Mouse (Mus musculus): ENCODE data around the gene Ctcf. TPM values are rescaled to one million over a fixed set of nuclear protein-coding genes. Genes with fewer than 3 reads are reported as not detected.
A peak's percentile ranks its signal among the peaks of the same experiment; 100 is the strongest.

Ctcf gene
- polyA plus RNA-seq, 1 experiment from 2014 or later = 157 TPM

DNA sequence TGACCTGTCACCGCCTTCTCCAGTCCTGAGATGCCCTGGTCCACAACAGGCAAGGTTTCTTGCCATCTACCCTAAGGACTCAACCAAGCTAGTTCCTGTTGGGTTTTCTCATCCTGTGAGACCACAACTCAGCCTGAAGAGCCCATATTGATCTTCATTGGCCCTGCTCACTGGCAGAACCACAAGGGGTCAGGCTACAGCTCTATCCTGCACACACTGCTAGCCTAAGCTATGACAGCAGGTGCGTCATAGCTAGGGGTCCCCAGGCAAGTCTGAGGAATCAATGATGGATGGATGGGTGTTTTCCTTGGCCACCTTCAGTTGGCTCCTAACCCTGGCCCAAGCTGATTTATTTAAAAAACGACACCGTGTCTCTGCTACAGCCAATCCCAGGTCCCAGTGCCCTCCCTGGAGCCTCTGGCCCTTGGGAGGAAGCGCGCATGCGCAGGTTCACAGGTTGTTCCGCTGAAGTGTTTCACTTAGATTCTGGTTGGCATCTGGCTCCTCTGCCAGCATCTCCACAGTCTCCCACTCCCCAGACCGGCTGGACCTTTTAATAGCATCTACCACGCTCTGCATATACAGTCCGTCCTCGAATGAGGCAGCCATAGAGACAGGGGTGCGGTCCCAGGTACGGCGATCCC is 80.1 kb downstream of the Ctcf start:
- no peak overlapping the region for H3K27ac ChIP-seq
- H3K9me3 ChIP-seq (replicated peaks) = no peaks in the 10 kb centered on the region
- H3K4me3 ChIP-seq = no peak overlapping the region
- H3K36me3 ChIP-seq = peaks cover 36% of the 10 kb centered on the region
- no peak for DNase-seq (ENCODE audit: low spot score)
- no peaks in the 10 kb centered on the region for H3K27me3 ChIP-seq (ENCODE audit: low read depth, poor library complexity, severe bottlenecking)
- WGBS = 91% methylated on average over 15 of the region's 15 CpGs
- 0 out of 2 replicates have a peak, but pooled peaks cover 4% of the 10 kb centered on the region for H3K4me1 ChIP-seq

DNA sequence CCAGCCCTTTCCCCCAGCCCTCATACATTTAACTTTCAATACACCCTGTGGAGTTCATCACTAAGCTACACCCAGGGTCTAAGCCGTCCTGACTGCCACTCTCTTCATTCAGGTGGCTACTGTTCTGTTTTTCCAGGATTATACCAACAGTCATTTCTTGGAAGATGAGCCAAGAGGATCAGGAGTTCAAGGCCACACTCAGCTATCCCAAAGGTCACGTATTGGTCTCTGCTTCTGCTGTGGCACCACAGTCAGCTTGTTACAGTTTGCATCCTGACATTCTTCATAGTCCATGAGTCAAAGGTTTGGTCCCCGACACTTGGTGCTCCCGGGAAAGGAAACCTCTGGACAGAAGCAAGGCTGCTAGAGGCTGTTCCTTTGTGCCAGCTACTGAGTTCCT is 83.3 kb downstream of the Ctcf start:
- WGBS = 86% methylated on average over 4 of the region's 4 CpGs
- Histone ChIP-seq H3K27ac (no peak overlapping the region), H3K27me3 (ENCODE audit: low read depth, poor library complexity, severe bottlenecking) (no peaks in the 10 kb centered on the region), H3K4me1 (0 out of 2 replicates have a peak, but pooled peaks cover under 1% of the 10 kb centered on the region), H3K4me3 (no peak overlapping the region), H3K36me3 (peaks cover 53% of the 10 kb centered on the region), H3K9me3 (replicated peaks) (no peaks in the 10 kb centered on the region)
- no peak for DNase-seq (ENCODE audit: low spot score)

DNA sequence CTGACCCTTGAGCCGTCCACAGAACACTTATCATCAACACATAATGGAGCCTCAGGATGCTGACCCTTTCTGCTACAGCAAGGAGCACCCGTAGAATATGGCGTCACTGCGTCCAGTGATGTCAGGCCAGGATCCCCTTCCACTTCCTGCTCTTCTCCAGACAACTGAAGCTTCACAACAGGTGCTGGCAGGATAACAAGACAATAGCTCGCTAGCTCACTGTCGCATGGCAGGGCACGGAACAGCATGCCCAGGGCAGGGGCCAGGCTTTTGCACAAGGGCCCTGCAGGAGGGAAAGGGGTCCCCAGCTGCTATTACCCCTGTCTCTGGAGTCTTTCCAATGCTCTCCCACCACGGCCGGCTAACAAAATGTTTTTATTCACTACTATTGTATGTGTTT is 86.5 kb downstream of the Ctcf start:
- Histone ChIP-seq H3K27ac (no peak overlapping the region), H3K27me3 (ENCODE audit: low read depth, poor library complexity, severe bottlenecking) (no peaks in the 10 kb centered on the region), H3K36me3 (peaks cover 53% of the 10 kb centered on the region), H3K4me3 (no peak overlapping the region), H3K9me3 (replicated peaks) (no peaks in the 10 kb centered on the region), H3K4me1 (no peaks in the 10 kb centered on the region)
- DNase-seq (ENCODE audit: low spot score) = no peak
- WGBS = 97% methylated on average over 9 of the region's 9 CpGs

DNA sequence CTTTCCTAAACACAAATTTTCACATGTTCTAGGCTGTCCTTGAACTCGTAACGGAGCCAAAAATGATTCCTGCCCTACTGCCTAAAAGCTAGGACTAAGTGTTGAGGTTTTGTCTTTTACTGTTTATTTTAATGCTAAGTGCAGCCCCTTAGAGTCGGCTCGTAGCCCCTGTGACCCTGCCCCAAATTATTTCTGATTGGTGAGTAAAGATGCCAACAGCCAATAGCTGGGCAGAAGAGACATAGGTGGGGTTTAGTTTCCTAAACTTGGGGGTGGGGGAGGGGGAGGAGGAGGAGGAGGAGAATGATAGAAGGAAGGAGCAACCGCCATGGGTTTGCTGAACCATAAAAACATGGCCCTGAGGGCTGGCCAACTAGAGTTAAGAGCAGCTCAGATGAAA is 89.4 kb downstream of the Ctcf start:
- H3K27ac ChIP-seq = no peak overlapping the region
- no peaks in the 10 kb centered on the region for H3K4me1 ChIP-seq
- DNase-seq (ENCODE audit: low spot score) = no peak
- H3K36me3 ChIP-seq = peaks cover 52% of the 10 kb centered on the region
- H3K4me3 ChIP-seq = no peak overlapping the region
- H3K9me3 ChIP-seq (replicated peaks) = no peaks in the 10 kb centered on the region
- H3K27me3 ChIP-seq (ENCODE audit: low read depth, poor library complexity, severe bottlenecking) = no peaks in the 10 kb centered on the region
- 81% methylated on average over 5 of the region's 5 CpGs for WGBS

DNA sequence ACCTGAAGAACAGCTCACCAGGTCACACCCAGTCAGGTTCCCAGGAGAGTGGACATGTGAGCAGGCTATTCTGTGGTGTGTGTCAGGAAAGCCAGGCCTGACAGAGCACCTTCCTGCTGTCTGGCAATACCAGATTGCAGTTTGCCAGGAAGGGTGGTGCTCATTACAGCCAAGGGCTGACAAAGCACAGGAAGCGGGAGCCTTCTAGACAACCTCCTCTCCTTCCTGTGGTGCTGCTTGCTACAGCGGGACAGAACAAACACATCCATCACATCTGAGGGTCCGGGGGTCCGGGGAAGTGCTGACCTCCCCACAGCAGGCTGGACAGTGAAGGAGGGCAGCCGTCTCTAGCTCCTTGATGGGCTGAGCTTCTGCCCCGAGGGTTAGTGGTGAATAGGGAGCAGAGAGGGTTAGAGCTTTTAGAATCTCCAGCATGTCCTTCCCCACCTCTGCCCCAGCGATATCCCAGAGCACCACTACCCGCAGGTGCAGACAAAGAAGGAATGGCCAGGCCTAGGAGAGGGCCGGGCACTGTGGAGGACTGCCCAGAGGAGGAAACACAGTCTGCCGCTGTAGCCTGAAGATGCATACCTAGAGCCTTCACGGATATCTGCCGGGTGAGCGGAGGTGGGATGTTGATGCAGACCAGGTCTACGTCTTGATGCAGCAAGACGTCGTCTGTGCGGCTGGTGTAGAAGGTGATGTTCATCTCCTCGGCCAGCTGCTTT is 91.2 kb downstream of the Ctcf start:
- Histone ChIP-seq H3K36me3 (peaks cover 47% of the 10 kb centered on the region), H3K4me3 (no peak overlapping the region), H3K4me1 (no peaks in the 10 kb centered on the region), H3K9me3 (replicated peaks) (no peaks in the 10 kb centered on the region), H3K27me3 (ENCODE audit: low read depth, poor library complexity, severe bottlenecking) (no peaks in the 10 kb centered on the region), H3K27ac (0 out of 2 replicates have a peak overlapping the region, but pooled peaks have one; percentile 14)
- no peak for DNase-seq (ENCODE audit: low spot score)
- 83% methylated on average over 18 of the region's 18 CpGs for WGBS

DNA sequence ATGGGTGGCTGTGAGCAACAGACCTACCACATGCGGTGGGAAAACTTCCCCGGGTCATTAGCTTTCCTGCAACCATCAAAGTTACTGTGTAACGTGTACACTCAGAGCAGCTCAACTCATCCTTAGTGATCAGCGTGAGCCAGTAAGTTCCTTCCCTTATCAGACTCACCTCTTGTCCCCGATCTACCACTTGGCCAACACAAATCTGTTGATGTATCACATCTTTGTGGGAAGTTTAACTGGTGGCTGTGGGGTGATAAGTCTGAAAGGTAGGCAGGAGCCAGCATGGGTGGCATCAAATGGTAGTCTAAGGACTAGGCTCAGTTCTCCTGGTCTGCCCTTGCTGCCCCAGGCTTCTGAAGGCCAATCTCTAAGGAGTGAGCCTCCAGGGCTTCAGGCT is 95.8 kb downstream of the Ctcf start:
- Histone ChIP-seq H3K4me1 (no peaks in the 10 kb centered on the region), H3K36me3 (peaks cover 14% of the 10 kb centered on the region), H3K9me3 (replicated peaks) (no peaks in the 10 kb centered on the region), H3K4me3 (no peak overlapping the region), H3K27me3 (ENCODE audit: low read depth, poor library complexity, severe bottlenecking) (no peaks in the 10 kb centered on the region), H3K27ac (no peak overlapping the region)
- WGBS = 93% methylated on average over 5 of the region's 5 CpGs
- DNase-seq (ENCODE audit: low spot score) = no peak

MicroRNAs encoded within 50 kb of the gene (microRNA counts, 519-probe panel; counts per million panel counts)
- microRNA mmu-miR-1966 = 2,833 counts per million, percentile 73 among the panel's probes with 10 or more counts

Small RNA genes within 50 kb of the gene (microRNA-seq; reads per million reads assigned to microRNA genes)
- not detected for gene Mir1966

Other genes with a start within 250 kb of the Ctcf start
- not detected in 2 replicates for gene Kctd19, start 223.1 kb upstream of the Ctcf start, polyA plus RNA-seq (2016; fragmentation: Nextera tagmentation; extraction: Ambion mirVana)
- not detected in 2 replicates for gene Lrrc36, start 223.0 kb upstream of the Ctcf start, polyA plus RNA-seq (2016; fragmentation: Nextera tagmentation; extraction: Ambion mirVana)
- 8.4 and 13.5 TPM in 2 replicates for gene Tppp3, start 165.0 kb upstream of the Ctcf start, polyA plus RNA-seq (2016; fragmentation: Nextera tagmentation; extraction: Ambion mirVana)
- 18.9 and 25.3 TPM in 2 replicates for gene Zdhhc1, start 139.7 kb upstream of the Ctcf start, polyA plus RNA-seq (2016; fragmentation: Nextera tagmentation; extraction: Ambion mirVana)
- gene Hsd11b2, start 117.8 kb upstream of the Ctcf start, polyA plus RNA-seq (2016; fragmentation: Nextera tagmentation; extraction: Ambion mirVana) = 78.2 and 83.2 TPM in 2 replicates
- 58.3 and 68.6 TPM in 2 replicates for gene Atp6v0d1, start 70.5 kb upstream of the Ctcf start, polyA plus RNA-seq (2016; fragmentation: Nextera tagmentation; extraction: Ambion mirVana)
- 17.5 and 18.0 TPM in 2 replicates for gene Ripor1, start 31.3 kb upstream of the Ctcf start, polyA plus RNA-seq (2016; fragmentation: Nextera tagmentation; extraction: Ambion mirVana)
- 0.39 and 0.69 TPM in 2 replicates for gene Agrp, start 825 bp downstream of the Ctcf start, polyA plus RNA-seq (2016; fragmentation: Nextera tagmentation; extraction: Ambion mirVana)
- 0.33 and 0.51 TPM in 2 replicates for gene Carmil2, start 49.7 kb downstream of the Ctcf start, polyA plus RNA-seq (2016; fragmentation: Nextera tagmentation; extraction: Ambion mirVana)
- 66.1 and 74.3 TPM in 2 replicates for gene Acd, start 64.5 kb downstream of the Ctcf start, polyA plus RNA-seq (2016; fragmentation: Nextera tagmentation; extraction: Ambion mirVana)
- 11.8 and 12.2 TPM in 2 replicates for gene Pard6a, start 64.6 kb downstream of the Ctcf start, polyA plus RNA-seq (2016; fragmentation: Nextera tagmentation; extraction: Ambion mirVana)
- not detected in 2 replicates for gene 4933405L10Rik, start 71.1 kb downstream of the Ctcf start, polyA plus RNA-seq (2016; fragmentation: Nextera tagmentation; extraction: Ambion mirVana)
- 47.0 and 56.0 TPM in 2 replicates for gene Enkd1, start 71.6 kb downstream of the Ctcf start, polyA plus RNA-seq (2016; fragmentation: Nextera tagmentation; extraction: Ambion mirVana)
- gene Gfod2, start 122.1 kb downstream of the Ctcf start, polyA plus RNA-seq (2016; fragmentation: Nextera tagmentation; extraction: Ambion mirVana) = 25.4 and 29.8 TPM in 2 replicates
- gene Ranbp10, start 190.8 kb downstream of the Ctcf start, polyA plus RNA-seq (2016; fragmentation: Nextera tagmentation; extraction: Ambion mirVana) = 11.5 and 14.9 TPM in 2 replicates
- gene Tsnaxip1, start 191.2 kb downstream of the Ctcf start, polyA plus RNA-seq (2016; fragmentation: Nextera tagmentation; extraction: Ambion mirVana) = 0.10 and 0.14 TPM in 2 replicates
- gene Cenpt, start 216.7 kb downstream of the Ctcf start, polyA plus RNA-seq (2016; fragmentation: Nextera tagmentation; extraction: Ambion mirVana) = 45.6 and 49.0 TPM in 2 replicates
- 85.7 and 90.8 TPM in 2 replicates for gene Thap11, start 218.6 kb downstream of the Ctcf start, polyA plus RNA-seq (2016; fragmentation: Nextera tagmentation; extraction: Ambion mirVana)
- gene Nutf2, start 224.0 kb downstream of the Ctcf start, polyA plus RNA-seq (2016; fragmentation: Nextera tagmentation; extraction: Ambion mirVana) = 379 and 438 TPM in 2 replicates
- 75.1 and 76.6 TPM in 2 replicates for gene Edc4, start 244.3 kb downstream of the Ctcf start, polyA plus RNA-seq (2016; fragmentation: Nextera tagmentation; extraction: Ambion mirVana)